Mouse (Mus musculus) MEL (cell line): ENCODE measurements around the gene Zc3hc1. TPM values are rescaled to one million over a fixed set of nuclear protein-coding genes. Genes with fewer than 3 reads are reported as not detected.

Source experiments
- DNase-seq: peaks from one replicate; pipeline ENCODE4 v3.0.0; 2011; ENCODE audit warnings: low read depth, low spot score
- H3K27ac ChIP-seq: 2 replicates; pipeline ENCODE4 v1.5.1; 2012; ENCODE audit warnings: low read depth, mild to moderate bottlenecking, control low read depth, low read length, moderate library complexity; ENCODE audit not compliant: control insufficient read depth
- H3K27me3 ChIP-seq, 2 experiments: fragments of 150-350 bp in 1 of 2; sonication (generic) in 1 of 2; 2 replicates each; pipeline ENCODE4 v1.6.1; 2012; ENCODE audit warnings: low read length in 2 of 2, mild to moderate bottlenecking in 2 of 2, improper control_type of control experiment in 1 of 2, moderate library complexity in 1 of 2; ENCODE audit not compliant: insufficient read depth in 2 of 2, control insufficient read depth in 1 of 2
- H3K36me3 ChIP-seq, 2 experiments: 2 replicates each; pipeline ENCODE4 v1.6.1; 2012 to 2014; ENCODE audit warnings: low read length in 2 of 2, improper control_type of control experiment in 1 of 2, inconsistent platforms in 1 of 2, mild to moderate bottlenecking in 1 of 2; ENCODE audit not compliant: insufficient read depth in 2 of 2, control insufficient read depth in 1 of 2
- H3K4me1 ChIP-seq, 2 experiments: fragments of 150-350 bp in 1 of 2; sonication (generic) in 1 of 2; 2 replicates each; pipeline ENCODE4 v1.6.1; 2012; ENCODE audit warnings: low read length in 2 of 2, improper control_type of control experiment in 1 of 2, mild to moderate bottlenecking in 1 of 2; ENCODE audit not compliant: insufficient read depth in 2 of 2, control insufficient read depth in 1 of 2
- H3K4me3 ChIP-seq, 2 experiments: fragments of 150-350 bp in 1 of 2; sonication (generic) in 1 of 2; 2 replicates each; pipeline ENCODE4 v1.5.1; 2012; ENCODE audit warnings: low read depth in 2 of 2, low read length in 2 of 2, mild to moderate bottlenecking in 2 of 2, moderate library complexity in 2 of 2, control low read depth in 1 of 2, improper control_type of control experiment in 1 of 2; ENCODE audit not compliant: control insufficient read depth in 1 of 2, insufficient read depth in 1 of 2
- H3K79me2 ChIP-seq: 2 replicates; pipeline ENCODE4 v1.6.1; 2012; ENCODE audit warnings: mild to moderate bottlenecking, low read length, moderate library complexity; ENCODE audit not compliant: control insufficient read depth, poor library complexity, insufficient read depth
- H3K9ac ChIP-seq: 2 replicates; pipeline ENCODE4 v1.6.1; 2012; ENCODE audit warnings: low read depth, mild to moderate bottlenecking, control low read depth, low read length, moderate library complexity; ENCODE audit not compliant: control insufficient read depth, poor library complexity, severe bottlenecking
- H3K9me3 ChIP-seq: fragments of 150-350 bp; sonication (generic); replicated peaks from 2 replicates; pipeline ENCODE4 v1.6.1; 2012; ENCODE audit warnings: mild to moderate bottlenecking, low read length, improper control_type of control experiment, moderate library complexity; ENCODE audit not compliant: insufficient read depth
- CHD2 ChIP-seq: IDR thresholded peaks from 2 replicates; pipeline ENCODE4 v1.6.1; 2011; ENCODE audit warnings: low read length, improper control_type of control experiment
- CTCF ChIP-seq, 3 experiments: IDR thresholded peaks in 2 of 3; conservative IDR thresholded peaks in 1 of 3; 2 replicates each; pipeline ENCODE4 v1.5.1; 2011 to 2012; ENCODE audit warnings: low read length in 3 of 3, low read depth in 2 of 3, mild to moderate bottlenecking in 2 of 3, improper control_type of control experiment in 1 of 3, inconsistent platforms in 1 of 3, mixed read lengths in 1 of 3, moderate library complexity in 1 of 3; ENCODE audit not compliant: control insufficient read depth in 1 of 3, insufficient read depth in 1 of 3, poor library complexity in 1 of 3, severe bottlenecking in 1 of 3
- E2F4 ChIP-seq: IDR thresholded peaks from 2 replicates; pipeline ENCODE4 v1.6.1; 2011; ENCODE audit warnings: low read depth, low read length, improper control_type of control experiment, borderline replicate concordance
- ETS1 ChIP-seq: IDR thresholded peaks from 2 replicates; pipeline ENCODE4 v1.6.1; 2012; ENCODE audit warnings: low read depth, mild to moderate bottlenecking, inconsistent platforms, low read length, improper control_type of control experiment, moderate library complexity
- GATA1 ChIP-seq: IDR thresholded peaks from 2 replicates; pipeline ENCODE4 v1.6.1; 2011; ENCODE audit warnings: low read depth, low read length, improper control_type of control experiment
- HCFC1 ChIP-seq: IDR thresholded peaks from 2 replicates; pipeline ENCODE4 v1.6.1; 2012; ENCODE audit warnings: low read depth, mild to moderate bottlenecking, inconsistent platforms, low read length, improper control_type of control experiment, moderate library complexity
- JUND ChIP-seq: IDR thresholded peaks from 2 replicates; pipeline ENCODE4 v1.6.1; 2011; ENCODE audit warnings: low read depth, mild to moderate bottlenecking, improper control_type of control experiment, low read length
- MAFK ChIP-seq: IDR thresholded peaks from 2 replicates; pipeline ENCODE4 v1.6.1; 2011; ENCODE audit warnings: low read depth, mild to moderate bottlenecking, low read length, improper control_type of control experiment, borderline replicate concordance
- MAX ChIP-seq: IDR thresholded peaks from 2 replicates; pipeline ENCODE4 v1.6.1; 2011; ENCODE audit warnings: low read length, improper control_type of control experiment
- MXI1 ChIP-seq: IDR thresholded peaks from 2 replicates; pipeline ENCODE4 v1.6.1; 2011; ENCODE audit warnings: mild to moderate bottlenecking, low read depth, low read length, improper control_type of control experiment
- MYB ChIP-seq: IDR thresholded peaks from 2 replicates; pipeline ENCODE4 v1.6.1; 2011; ENCODE audit warnings: mild to moderate bottlenecking, low read depth, low read length, improper control_type of control experiment
- MYC ChIP-seq: IDR thresholded peaks from 2 replicates; pipeline ENCODE4 v1.6.1; 2011; ENCODE audit warnings: low read depth, mild to moderate bottlenecking, low read length, improper control_type of control experiment, moderate library complexity
- NELFE ChIP-seq: IDR thresholded peaks from 2 replicates; pipeline ENCODE4 v1.6.1; 2011; ENCODE audit warnings: low read depth, low read length, improper control_type of control experiment
- POLR2AphosphoS2 ChIP-seq: IDR thresholded peaks from 2 replicates; pipeline ENCODE4 v1.6.1; 2011; ENCODE audit warnings: low read length, improper control_type of control experiment
- POLR2AphosphoS5 ChIP-seq: IDR thresholded peaks from 2 replicates; pipeline ENCODE4 v1.6.1; 2012; ENCODE audit warnings: low read depth, borderline replicate concordance, mild to moderate bottlenecking, inconsistent platforms, low read length, moderate library complexity, mixed read lengths
- RAD21 ChIP-seq: IDR thresholded peaks from 2 replicates; pipeline ENCODE4 v1.6.1; 2011; ENCODE audit warnings: mild to moderate bottlenecking, low read depth, low read length, improper control_type of control experiment
- RCOR1 ChIP-seq: IDR thresholded peaks from 2 replicates; pipeline ENCODE4 v1.6.1; 2012; ENCODE audit warnings: low read depth, mild to moderate bottlenecking, inconsistent platforms, low read length, improper control_type of control experiment
- SIN3A ChIP-seq: IDR thresholded peaks from 2 replicates; pipeline ENCODE4 v1.6.1; 2012; ENCODE audit warnings: low read length, improper control_type of control experiment, inconsistent platforms
- SMC3 ChIP-seq: IDR thresholded peaks from 2 replicates; pipeline ENCODE4 v1.6.1; 2011; ENCODE audit warnings: low read depth, low read length, improper control_type of control experiment
- TBP ChIP-seq: IDR thresholded peaks from 2 replicates; pipeline ENCODE4 v1.8.0; 2011; ENCODE audit warnings: low read depth, low read length, improper control_type of control experiment
- UBTF ChIP-seq: IDR thresholded peaks from 2 replicates; pipeline ENCODE4 v1.6.1; 2012; ENCODE audit warnings: low read depth, mild to moderate bottlenecking, inconsistent platforms, low read length, improper control_type of control experiment, moderate library complexity, borderline replicate concordance; ENCODE audit not compliant: insufficient read depth
- USF2 ChIP-seq, 2 experiments: IDR thresholded peaks; 2 replicates each; pipeline ENCODE4 v1.6.1; 2011 to 2012; ENCODE audit warnings: improper control_type of control experiment in 2 of 2, low read length in 2 of 2, borderline replicate concordance in 1 of 2, inconsistent platforms in 1 of 2, low read depth in 1 of 2, mild to moderate bottlenecking in 1 of 2; ENCODE audit not compliant: insufficient read depth in 1 of 2
- ZC3H11A ChIP-seq: IDR thresholded peaks from 2 replicates; pipeline ENCODE4 v1.6.1; 2012; ENCODE audit warnings: low read depth, mild to moderate bottlenecking, inconsistent platforms, low read length, improper control_type of control experiment
- polyA plus RNA-seq, 2 experiments: library from polyadenylated mRNA; stranded (reverse) in 1 of 2; unstranded in 1 of 2; fragments of >175 nt in 1 of 2; fragments of >200 nt in 1 of 2; gene quantifications; 2 replicates each; pipeline versions ENCODE4 v1.2.1 to v1.2.4; 2012; ENCODE audit warnings: low replicate concordance in 2 of 2, low read depth in 1 of 2; ENCODE audit not compliant: insufficient read length in 2 of 2, insufficient read depth in 1 of 2, missing spikeins in 1 of 2
- total RNA-seq: library from RNA; depleted of rRNA; stranded (reverse); fragments of 300-350 nt; gene quantifications from 2 replicates; pipeline ENCODE4 v1.2.3, GENCODE M21; 2012

Zc3hc1 gene
- total and polyA plus RNA-seq, 3 experiments = 59.8 to 87.7 TPM; not detected in 1

- no peaks in the 10 kb centered on the region for H3K27me3 ChIP-seq
- DNase-seq = peak; percentile 87
- H3K4me3 ChIP-seq = peak overlapping the region in 1 of 2 experiments; percentile 26; a peak in 2 of 4 replicates
- H3K4me1 ChIP-seq = peaks cover 2 to 17% of the 10 kb centered on the region in 2 experiments
- peaks cover 0 to 8% of the 10 kb centered on the region in 2 experiments; a peak in 2 of 4 replicates for H3K36me3 ChIP-seq
- H3K9me3 ChIP-seq = no peaks in the 10 kb centered on the region
- no peaks in the 10 kb centered on the region for H3K79me2 ChIP-seq
- H3K27ac ChIP-seq = no peak overlapping the region
- H3K9ac ChIP-seq = peak overlapping the region; percentile 17; the same call in 1 of the 2 replicates
- TF ChIP-seq CTCF (IDR thresholded peaks at IDR 0.05 in 2 of 3, conservative IDR thresholded peaks at IDR 0.05 in 1 of 3; ENCODE audit: control insufficient read depth in 1 of 3, insufficient read depth in 1 of 3, low read depth in 2 of 3, low read length in 3 of 3, poor library complexity in 1 of 3, severe bottlenecking in 1 of 3) (peak; percentile 78 to 92 (median 82)), ZC3H11A (peak; percentile 85), E2F4 (no peak), SMC3 (peak; percentile 87), RAD21 (peak; percentile 99), CHD2 (no peak), HCFC1 (no peak), POLR2AphosphoS2 (no peak)
Observed at GRCm38 (mm10) chr6:30357561-30358177, 33.2 kb downstream of the Zc3hc1 start.

- Histone ChIP-seq H3K9me3 (no peaks in the 10 kb centered on the region), H3K27me3 (no peaks in the 10 kb centered on the region), H3K27ac (no peak overlapping the region), H3K9ac (no peak overlapping the region), H3K36me3 (peaks cover 0 to 8% of the 10 kb centered on the region in 2 experiments; a peak in 2 of 4 replicates), H3K4me3 (no peak overlapping the region), H3K79me2 (no peaks in the 10 kb centered on the region), H3K4me1 (peaks cover 2 to 17% of the 10 kb centered on the region in 2 experiments)
- TF ChIP-seq NELFE (no peak), MYC (no peak), MAX (no peak), USF2 (IDR thresholded peaks at IDR 0.05; ENCODE audit: borderline replicate concordance in 1 of 2, insufficient read depth in 1 of 2, low read depth in 1 of 2, low read length in 2 of 2) (no peak), MAFK (no peak), POLR2AphosphoS5 (no peak), JUND (no peak), SMC3 (no peak)
- no peak for DNase-seq
Observed at GRCm38 (mm10) chr6:30356680-30357079, 34.1 kb downstream of the Zc3hc1 start.

GRCm38 (mm10) chr6:30356161-30356560 is 34.7 kb downstream of the Zc3hc1 start:
- H3K4me1 ChIP-seq = peaks cover 2 to 17% of the 10 kb centered on the region in 2 experiments
- no peaks in the 10 kb centered on the region for H3K79me2 ChIP-seq
- TF ChIP-seq TBP = no peak
- no peak for TF ChIP-seq MYC
- TF ChIP-seq HCFC1 = no peak
- no peak for TF ChIP-seq SIN3A
- no peak for TF ChIP-seq JUND
- TF ChIP-seq GATA1 = no peak
- no peak for TF ChIP-seq MYB
- TF ChIP-seq RCOR1 = no peak
- no peak for TF ChIP-seq ETS1
- no peak for TF ChIP-seq MXI1
- no peak for TF ChIP-seq UBTF
- TF ChIP-seq MAFK = no peak
- H3K9me3 ChIP-seq = no peaks in the 10 kb centered on the region
- no peak overlapping the region for H3K27ac ChIP-seq
- H3K36me3 ChIP-seq = peaks cover 0 to 8% of the 10 kb centered on the region in 2 experiments; a peak in 2 of 4 replicates
- no peak overlapping the region for H3K9ac ChIP-seq
- no peaks in the 10 kb centered on the region for H3K27me3 ChIP-seq
- no peak for DNase-seq
- H3K4me3 ChIP-seq = no peak overlapping the region
